Mouse (Mus musculus) 3134 (cell line): ENCODE results near the gene Hyal5.

Source experiments
- DNase-seq: peaks from one replicate; pipeline ENCODE4 v3.0.0-alpha.2; 2011; ENCODE audit warnings: low spot score; ENCODE audit not compliant: insufficient read length; ENCODE audit errors: extremely low read depth

The Hyal5 gene

GRCm38 (mm10) chr6:24857697-24858096, at the start of gene Hyal5:
TSS of gene Hyal5 (plus strand) at chr6:24857997.
- DNase-seq, result no peak

DNA sequence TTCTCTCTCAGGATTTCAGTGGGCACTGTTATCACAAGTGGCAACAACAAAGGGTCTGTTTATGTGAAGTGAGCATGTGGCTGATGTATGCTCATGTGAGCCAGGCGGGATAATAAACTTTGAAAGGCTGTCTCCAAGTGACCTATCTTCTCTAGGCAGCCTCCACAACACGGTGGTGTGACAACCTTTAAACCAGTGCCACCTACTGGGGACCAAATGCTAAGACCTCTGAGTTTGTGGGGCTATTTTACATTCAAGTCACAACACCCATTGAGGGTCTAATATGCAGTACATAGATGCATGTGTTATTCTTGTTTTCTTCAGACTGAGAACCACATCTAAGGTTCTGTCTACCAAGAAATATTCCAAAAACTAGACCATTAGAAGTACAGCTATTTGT, 35.7 kb upstream of the Hyal5 start:
- no peak for DNase-seq

- DNase-seq, result no peak
These were observed 2.5 kb downstream of the Hyal5 start for GRCm38 (mm10) chr6:24860320-24860719.

- no peak for DNase-seq
These were observed 5.9 kb downstream of the Hyal5 start for GRCm38 (mm10) chr6:24863649-24864048.

DNA sequence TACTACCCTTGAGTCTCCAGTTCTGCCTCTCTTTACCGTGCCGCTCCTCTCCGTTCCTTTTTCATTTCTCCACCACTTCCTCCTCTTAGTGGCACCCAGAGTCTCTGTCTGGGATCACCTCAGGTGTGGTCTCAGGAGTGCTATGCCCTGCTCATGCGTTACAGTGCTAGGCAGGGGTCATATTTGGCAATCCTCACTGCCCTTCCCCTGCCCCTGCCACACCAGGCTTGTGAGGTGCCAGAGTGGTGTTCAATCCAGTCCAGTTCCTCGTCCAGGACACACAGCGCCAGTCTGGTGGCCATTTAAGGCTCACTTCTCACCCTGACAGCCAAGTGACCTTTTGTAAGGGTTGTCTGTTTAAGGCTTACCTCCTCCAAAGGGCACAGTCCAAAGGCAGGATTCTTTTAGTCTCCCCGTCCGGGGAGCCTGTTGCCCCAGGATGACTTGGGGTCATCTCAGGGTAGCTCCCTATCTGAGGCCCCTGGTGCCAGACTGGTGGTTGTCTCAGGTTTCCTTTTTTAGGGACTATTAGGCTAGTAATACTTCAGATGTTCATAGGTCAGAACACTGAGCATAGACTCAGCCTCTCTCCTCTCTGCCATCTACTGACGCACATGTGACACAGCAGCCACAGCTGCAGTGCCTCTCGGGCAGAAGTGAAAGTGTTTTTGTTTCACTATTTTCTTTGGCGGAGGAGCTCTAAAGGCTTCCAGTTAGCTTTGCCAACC, 36.5 kb downstream of the Hyal5 start:
- peak; percentile 33 for DNase-seq

DNA sequence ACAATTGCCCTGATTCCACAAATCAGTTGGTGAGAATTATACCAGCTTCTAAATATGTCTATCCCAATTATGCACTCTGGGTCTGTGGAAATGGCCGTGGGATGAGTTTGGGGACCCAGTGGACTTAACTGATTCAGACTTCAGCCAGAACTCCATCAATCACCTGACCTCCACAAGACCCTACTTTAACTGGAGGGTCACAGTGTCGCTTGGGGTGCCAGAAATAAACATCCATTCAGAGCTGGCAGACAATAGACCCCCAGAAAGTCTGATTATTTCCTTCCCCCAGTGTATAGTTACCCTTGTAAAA, 37.0 kb downstream of the Hyal5 start:
- no peak for DNase-seq

DNA sequence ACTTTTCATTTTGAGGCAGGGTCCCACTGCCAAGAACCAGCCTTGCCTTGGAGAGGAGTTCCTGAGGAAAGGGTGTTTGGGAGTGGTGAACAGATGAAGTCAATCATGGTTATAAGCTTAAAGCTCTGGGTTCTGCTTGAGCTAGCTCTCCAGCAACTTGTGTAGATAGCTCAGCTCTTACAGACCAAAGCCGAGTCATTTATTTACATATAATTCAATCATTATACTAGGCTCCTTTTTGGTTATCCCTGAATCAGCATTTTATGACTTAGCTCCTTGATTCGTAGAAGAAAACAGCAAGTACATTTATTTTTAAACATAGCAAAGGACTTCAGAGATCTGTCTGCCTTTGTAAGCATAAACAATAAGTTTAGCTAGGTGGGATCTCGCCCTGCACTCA, 47.3 kb downstream of the Hyal5 start:
- no peak for DNase-seq

- no peak for DNase-seq
These were observed 50.0 kb downstream of the Hyal5 start for GRCm38 (mm10) chr6:24907824-24908223.

DNA sequence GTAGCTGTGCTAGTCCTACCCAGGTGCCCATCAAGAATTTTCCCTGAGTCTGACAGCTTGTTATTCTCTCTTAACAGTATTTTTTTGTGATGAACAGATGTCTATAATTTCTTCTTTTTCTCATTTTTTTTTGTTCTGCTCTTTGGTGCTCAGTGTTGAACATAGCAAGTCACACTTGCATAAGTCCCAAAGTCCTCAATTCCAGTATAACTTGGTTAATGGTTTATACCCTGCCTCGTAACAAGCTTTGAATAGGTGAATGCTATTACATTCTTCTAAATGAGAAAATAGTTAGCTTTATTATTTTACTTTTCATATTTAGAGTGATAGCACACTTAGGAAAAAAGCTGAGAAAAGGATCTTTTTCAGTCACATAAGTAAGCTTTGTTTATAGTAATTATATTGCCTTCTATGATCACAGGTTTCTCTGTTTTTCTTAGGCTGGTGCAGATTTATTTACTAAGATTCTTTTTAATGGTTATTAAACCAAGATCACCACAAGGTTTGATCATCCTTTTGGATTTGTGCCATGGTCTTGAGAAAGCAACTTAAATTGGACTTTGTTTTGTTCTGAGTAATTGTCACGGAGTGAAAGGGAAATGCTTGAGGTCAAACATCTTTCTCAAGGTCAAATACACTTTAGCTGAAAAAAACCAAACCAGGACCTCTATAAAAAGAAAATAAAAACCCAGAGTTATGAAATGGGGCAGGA, 52.4 kb downstream of the Hyal5 start:
- DNase-seq, result no peak

DNA sequence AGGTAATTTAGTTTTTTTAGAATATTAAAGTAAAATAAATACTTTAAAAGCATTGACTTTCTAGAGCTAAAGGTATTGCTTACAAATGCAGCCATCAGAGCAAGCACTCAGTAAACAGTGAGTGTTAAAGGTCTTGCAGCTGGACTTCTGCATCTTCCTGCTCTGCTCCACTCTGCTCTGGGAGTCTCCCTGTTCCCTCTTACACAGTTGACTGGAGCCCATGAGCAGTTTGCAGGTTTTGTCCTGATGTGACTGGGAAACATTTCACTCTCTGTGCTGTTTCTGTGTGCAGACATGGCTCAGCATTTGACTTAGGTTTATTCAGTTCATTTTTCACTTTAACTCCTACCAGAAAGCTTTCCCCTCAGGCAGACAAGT, 52.9 kb downstream of the Hyal5 start:
- no peak for DNase-seq

GRCm38 (mm10) chr6:24913591-24913990, 55.8 kb downstream of the Hyal5 start:
- DNase-seq, result no peak

GRCm38 (mm10) chr6:24925076-24925785, 67.4 kb downstream of the Hyal5 start:
- no peak for DNase-seq
